Mouse (Mus musculus): ENCODE results near the gene Ccndbp1. TPM values are rescaled to one million over a fixed set of nuclear protein-coding genes. Genes with fewer than 3 reads are reported as not detected.
"Not testable (repeated sequence)": the region's sequence is repeated elsewhere in the genome, so short reads cannot be mapped to it uniquely, and the experiment has no call there.

Ccndbp1 gene
- polyA plus RNA-seq, 1 experiment: 79.9 TPM

GRCm38 (mm10) chr2:121016226-121016625 is 8.0 kb downstream of the Ccndbp1 start:
- TF ChIP-seq POLR2A (IDR thresholded peaks at IDR 0.05; ENCODE audit: extremely low read depth, insufficient read depth, low read length) (no peak), CTCF (IDR thresholded peaks at IDR 0.05; ENCODE audit: extremely low read depth, insufficient read depth, low read length) (no peak)
- Histone ChIP-seq H3K4me1 (ENCODE audit: control insufficient read depth, insufficient read depth, low read length) (no peaks in the 10 kb centered on the region), H3K4me3 (ENCODE audit: insufficient read depth, low read length) (no peak overlapping the region), H3K27ac (ENCODE audit: insufficient read depth, low read length) (no peak overlapping the region)

GRCm38 (mm10) chr2:121017151-121017550 is 8.9 kb downstream of the Ccndbp1 start:
- no peak overlapping the region for H3K4me3 ChIP-seq (ENCODE audit: insufficient read depth, low read length)
- H3K4me1 ChIP-seq (ENCODE audit: control insufficient read depth, insufficient read depth, low read length): no peaks in the 10 kb centered on the region
- no peak for TF ChIP-seq CTCF (IDR thresholded peaks at IDR 0.05; ENCODE audit: extremely low read depth, insufficient read depth, low read length)
- TF ChIP-seq POLR2A (IDR thresholded peaks at IDR 0.05; ENCODE audit: extremely low read depth, insufficient read depth, low read length): no peak
- no peak overlapping the region for H3K27ac ChIP-seq (ENCODE audit: insufficient read depth, low read length)

GRCm38 (mm10) chr2:121022918-121023317 is 14.7 kb downstream of the Ccndbp1 start:
- no peak overlapping the region for H3K4me3 ChIP-seq (ENCODE audit: insufficient read depth, low read length)
- H3K4me1 ChIP-seq (ENCODE audit: control insufficient read depth, insufficient read depth, low read length): no peaks in the 10 kb centered on the region

GRCm38 (mm10) chr2:121036733-121037341 is 28.6 kb downstream of the Ccndbp1 start, which contains the start of gene Epb42:
TSS of gene Epb42 (minus strand) at chr2:121037072.
- H3K4me1 ChIP-seq (ENCODE audit: control insufficient read depth, insufficient read depth, low read length): no peaks in the 10 kb centered on the region
- no peak for TF ChIP-seq POLR2A (IDR thresholded peaks at IDR 0.05; ENCODE audit: extremely low read depth, insufficient read depth, low read length)
- no peak for TF ChIP-seq CTCF (IDR thresholded peaks at IDR 0.05; ENCODE audit: extremely low read depth, insufficient read depth, low read length)
- no peak within 1 kb of the TSS for H3K27ac ChIP-seq (ENCODE audit: insufficient read depth, low read length)
- H3K4me3 ChIP-seq (ENCODE audit: insufficient read depth, low read length): no peak within 1 kb of the TSS

More at GRCm38 (mm10) chr2:121022918-121023317, 14.7 kb downstream of the Ccndbp1 start:
- TF ChIP-seq CTCF (IDR thresholded peaks at IDR 0.05; ENCODE audit: extremely low read depth, insufficient read depth, low read length): no peak
- TF ChIP-seq POLR2A (IDR thresholded peaks at IDR 0.05; ENCODE audit: extremely low read depth, insufficient read depth, low read length): no peak
- no peak overlapping the region for H3K27ac ChIP-seq (ENCODE audit: insufficient read depth, low read length)

GRCm38 (mm10) chr2:121038851-121039250 is 30.6 kb downstream of the Ccndbp1 start:
- H3K4me3 ChIP-seq (ENCODE audit: insufficient read depth, low read length); H3K27ac ChIP-seq (ENCODE audit: insufficient read depth, low read length); H3K4me1 ChIP-seq (ENCODE audit: control insufficient read depth, insufficient read depth, low read length): not testable (repeated sequence)

GRCm38 (mm10) chr2:121039382-121039781 is 31.2 kb downstream of the Ccndbp1 start:
- no peak overlapping the region for H3K27ac ChIP-seq (ENCODE audit: insufficient read depth, low read length)
- H3K4me1 ChIP-seq (ENCODE audit: control insufficient read depth, insufficient read depth, low read length): no peaks in the 10 kb centered on the region
- no peak overlapping the region for H3K4me3 ChIP-seq (ENCODE audit: insufficient read depth, low read length)
- TF ChIP-seq POLR2A (IDR thresholded peaks at IDR 0.05; ENCODE audit: extremely low read depth, insufficient read depth, low read length) (no peak), CTCF (IDR thresholded peaks at IDR 0.05; ENCODE audit: extremely low read depth, insufficient read depth, low read length) (no peak)

- no peak overlapping the region for H3K27ac ChIP-seq (ENCODE audit: insufficient read depth, low read length)
- no peak overlapping the region for H3K4me3 ChIP-seq (ENCODE audit: insufficient read depth, low read length)
- H3K4me1 ChIP-seq (ENCODE audit: control insufficient read depth, insufficient read depth, low read length): no peaks in the 10 kb centered on the region
- TF ChIP-seq CTCF (IDR thresholded peaks at IDR 0.05; ENCODE audit: extremely low read depth, insufficient read depth, low read length) (peak; percentile 66), POLR2A (IDR thresholded peaks at IDR 0.05; ENCODE audit: extremely low read depth, insufficient read depth, low read length) (no peak)
Observed at GRCm38 (mm10) chr2:121041098-121041497, 32.9 kb downstream of the Ccndbp1 start.

- TF ChIP-seq CTCF (IDR thresholded peaks at IDR 0.05; ENCODE audit: extremely low read depth, insufficient read depth, low read length) (no peak), POLR2A (IDR thresholded peaks at IDR 0.05; ENCODE audit: extremely low read depth, insufficient read depth, low read length) (no peak)
- Histone ChIP-seq H3K27ac (ENCODE audit: insufficient read depth, low read length) (no peak overlapping the region), H3K4me1 (ENCODE audit: control insufficient read depth, insufficient read depth, low read length) (no peaks in the 10 kb centered on the region), H3K4me3 (ENCODE audit: insufficient read depth, low read length) (no peak overlapping the region)
Observed at GRCm38 (mm10) chr2:121045653-121046052, 37.5 kb downstream of the Ccndbp1 start.

- TF ChIP-seq POLR2A (IDR thresholded peaks at IDR 0.05; ENCODE audit: extremely low read depth, insufficient read depth, low read length) (no peak), CTCF (IDR thresholded peaks at IDR 0.05; ENCODE audit: extremely low read depth, insufficient read depth, low read length) (no peak)
- Histone ChIP-seq H3K4me3 (ENCODE audit: insufficient read depth, low read length) (no peak overlapping the region), H3K4me1 (ENCODE audit: control insufficient read depth, insufficient read depth, low read length) (no peaks in the 10 kb centered on the region), H3K27ac (ENCODE audit: insufficient read depth, low read length) (no peak overlapping the region)
Observed at GRCm38 (mm10) chr2:121052176-121052575, 44.0 kb downstream of the Ccndbp1 start.

GRCm38 (mm10) chr2:121054060-121054459 is 45.9 kb downstream of the Ccndbp1 start:
- H3K4me1 ChIP-seq (ENCODE audit: control insufficient read depth, insufficient read depth, low read length): no peaks in the 10 kb centered on the region
- H3K4me3 ChIP-seq (ENCODE audit: insufficient read depth, low read length): no peak overlapping the region
- TF ChIP-seq POLR2A (IDR thresholded peaks at IDR 0.05; ENCODE audit: extremely low read depth, insufficient read depth, low read length) (no peak), CTCF (IDR thresholded peaks at IDR 0.05; ENCODE audit: extremely low read depth, insufficient read depth, low read length) (no peak)
- H3K27ac ChIP-seq (ENCODE audit: insufficient read depth, low read length): no peak overlapping the region
